Mouse (Mus musculus) left cerebral cortex, adult 18-20 months (tissue): Measurements from ENCODE around the gene Amt. TPM values are rescaled to one million over a fixed set of nuclear protein-coding genes. Genes with fewer than 3 reads are reported as not detected.
"Not testable (repeated sequence)": the region's sequence is repeated elsewhere in the genome, so short reads cannot be mapped to it uniquely, and the experiment has no call there.

ENCODE experiments used
- DNase-seq, 2 experiments: peaks; one replicate each; pipeline ENCODE4 v3.0.0; 2021 to 2022; ENCODE audit warnings: low spot score in 2 of 2, mixed read lengths in 1 of 2
- long read RNA-seq, 2 experiments: library from polyadenylated mRNA; stranded (forward); transcript quantifications; one replicate each; pipeline ENCODE4 v2.0.0; 2021
- total RNA-seq, 2 experiments: library from RNA; stranded (reverse); gene quantifications; 2 replicates each; pipeline ENCODE4 v1.2.3; 2021

Amt gene
- 10 to 100 TPM; 29.8 to 32.8 TPM for total RNA-seq
- long read RNA-seq, experiment 1, partial matches to known transcripts = 2 of 11 reads
- long read RNA-seq, experiment 1, other reads (novel, unspliced or antisense) = 6 of 11 reads
- long read RNA-seq, experiment 2, partial matches to known transcripts = 2 of 10 reads
- long read RNA-seq, experiment 2, other reads (novel, unspliced or antisense) = 4 of 10 reads

GRCm38 (mm10) chr9:108296453-108297355, at the start of gene Amt:
Gene Amt, plus strand, starts transcription at chr9:108296853.
- no peak for DNase-seq

GRCm38 (mm10) chr9:108248957-108249356, 47.7 kb upstream of the Amt start:
- no peak for DNase-seq

- no peak for DNase-seq
Measured at GRCm38 (mm10) chr9:108251877-108252276, 44.8 kb upstream of the Amt start.

GRCm38 (mm10) chr9:108252766-108253165, 43.9 kb upstream of the Amt start:
- DNase-seq = no peak

GRCm38 (mm10) chr9:108260526-108260925, 36.1 kb upstream of the Amt start:
- no peak for DNase-seq

- no peak for DNase-seq
Measured at GRCm38 (mm10) chr9:108261865-108262264, 34.8 kb upstream of the Amt start.

GRCm38 (mm10) chr9:108262494-108263049, 34.1 kb upstream of the Amt start:
- DNase-seq = no peak

- DNase-seq = peak; percentile 34 to 45
Measured at GRCm38 (mm10) chr9:108263131-108263681, 33.4 kb upstream of the Amt start.

GRCm38 (mm10) chr9:108263690-108264190, 32.9 kb upstream of the Amt start, which contains the start of gene Dag1:
Gene Dag1, minus strand, starts transcription at chr9:108263958.
- DNase-seq = peak; percentile 98 to 99

GRCm38 (mm10) chr9:108264191-108264921, 32.3 kb upstream of the Amt start:
- DNase-seq = no peak

- DNase-seq = no peak
Measured at GRCm38 (mm10) chr9:108266261-108266935, 30.3 kb upstream of the Amt start.

- DNase-seq = no peak
Measured at GRCm38 (mm10) chr9:108267691-108268090, 29.0 kb upstream of the Amt start.

- DNase-seq = not testable (repeated sequence)
Measured at GRCm38 (mm10) chr9:108268701-108269100, 28.0 kb upstream of the Amt start.

- no peak for DNase-seq
Measured at GRCm38 (mm10) chr9:108271941-108272340, 24.7 kb upstream of the Amt start.

- DNase-seq = no peak
Measured at GRCm38 (mm10) chr9:108272691-108273090, 24.0 kb upstream of the Amt start.

GRCm38 (mm10) chr9:108273485-108273884, 23.2 kb upstream of the Amt start:
- no peak for DNase-seq

GRCm38 (mm10) chr9:108274476-108275330, 21.9 kb upstream of the Amt start:
- DNase-seq = no peak

- no peak for DNase-seq
Measured at GRCm38 (mm10) chr9:108275331-108275659, 21.4 kb upstream of the Amt start.

GRCm38 (mm10) chr9:108278697-108279450, 17.8 kb upstream of the Amt start:
- no peak for DNase-seq
